Mouse (Mus musculus): ENCODE results near the gene Rgsl1. TPM values are rescaled to one million over a fixed set of nuclear protein-coding genes. Genes with fewer than 3 reads are reported as not detected.

Gene Rgsl1
- polyA plus RNA-seq, 1 experiment from 2014 or later, result 0.04 TPM

Other genes starting within 250 kb of the Rgsl1 start
- gene Rgs8, start 191.1 kb downstream of the Rgsl1 start, polyA plus RNA-seq (2015; fragmentation: Nextera tagmentation; extraction: Ambion mirVana), result not detected in 2 replicates
- 3.1 and 3.7 TPM in 2 replicates for gene Rgs16, start 103.8 kb downstream of the Rgsl1 start, polyA plus RNA-seq (2015; fragmentation: Nextera tagmentation; extraction: Ambion mirVana)
- 28.9 and 29.1 TPM in 2 replicates for gene Rnasel, start 94.7 kb downstream of the Rgsl1 start, polyA plus RNA-seq (2015; fragmentation: Nextera tagmentation; extraction: Ambion mirVana)
- gene Teddm1b, start 30.2 kb upstream of the Rgsl1 start, polyA plus RNA-seq (2015; fragmentation: Nextera tagmentation; extraction: Ambion mirVana), result 0.08 and 0.09 TPM in 2 replicates
- gene Teddm1a, start 47.6 kb upstream of the Rgsl1 start, polyA plus RNA-seq (2015; fragmentation: Nextera tagmentation; extraction: Ambion mirVana), result 0.06 TPM in 1 of 2 replicates, not detected in the other
- gene Glul, start 55.8 kb upstream of the Rgsl1 start, polyA plus RNA-seq (2015; fragmentation: Nextera tagmentation; extraction: Ambion mirVana), result 143 and 144 TPM in 2 replicates
- gene Teddm2, start 56.1 kb upstream of the Rgsl1 start, polyA plus RNA-seq (2015; fragmentation: Nextera tagmentation; extraction: Ambion mirVana), result 0.40 and 0.58 TPM in 2 replicates

All from liver, embryonic 16.5 days (tissue).